Mouse (Mus musculus): Measurements from ENCODE around the gene Sult2a4.
"Not testable (repeated sequence)": the region's sequence is repeated elsewhere in the genome, so short reads cannot be mapped to it uniquely, and the experiment has no call there.

Sult2a4 gene

GRCm38 (mm10) chr7:13989507-13989906 lies at the start of gene Sult2a4:
Sult2a4 (minus strand) TSS chr7:13989607.
- not testable (repeated sequence) for DNase-seq (ENCODE audit: low read depth)

- not testable (repeated sequence) for DNase-seq (ENCODE audit: low read depth)
Measured at GRCm38 (mm10) chr7:14030831-14031230, 41.4 kb upstream of the Sult2a4 start.

- no peak for DNase-seq (ENCODE audit: low read depth)
Measured at GRCm38 (mm10) chr7:14013083-14013482, 23.7 kb upstream of the Sult2a4 start.

- DNase-seq (ENCODE audit: low read depth) = not testable (repeated sequence)
Measured at GRCm38 (mm10) chr7:14010686-14011085, 21.3 kb upstream of the Sult2a4 start.

Measured in fibroblast of lung, adult 2 months (primary cell).